Mouse (Mus musculus): Measurements from ENCODE around the gene Ltv1. TPM values are rescaled to one million over a fixed set of nuclear protein-coding genes. Genes with fewer than 3 reads are reported as not detected.

The Ltv1 gene
- polyA plus RNA-seq, 2 experiments from 2014 or later = 34.9 to 49.2 TPM

Other genes with a start within 250 kb of the Ltv1 start
- 10 to 100 TPM; 16.2 to 17.5 TPM for gene Stx11, start 228.9 kb downstream of the Ltv1 start, polyA plus RNA-seq (2017; shearing (Covaris generic))
- 10 to 100 TPM; 35.2 to 36.0 TPM for gene Sf3b5, start 187.8 kb downstream of the Ltv1 start, polyA plus RNA-seq (2017; shearing (Covaris generic))
- 1 to 10 TPM; 2.4 to 2.7 TPM for gene Plagl1, start 132.7 kb downstream of the Ltv1 start, polyA plus RNA-seq (2017; shearing (Covaris generic))
- gene Zc2hc1b, start 15.1 kb downstream of the Ltv1 start, polyA plus RNA-seq (2017; shearing (Covaris generic)) = not detected